ENCODE assay signal across 8 mouse cellular contexts in genomic region chr10:80174705-80175104, GRCm38 (mm10). TPM values are rescaled to one million over a fixed set of nuclear protein-coding genes. Genes with fewer than 3 reads are reported as not detected.
A peak's percentile ranks its signal among the peaks of the same experiment; 100 is the strongest.
DNase-seq lines count a peak whose midpoint lies in the region; ATAC-seq lines count a peak whose summit lies in the region.

No protein-coding gene starts in this region.

- WGBS in heart, embryonic 13.5 days: 29% methylated on average over 2 of the region's 2 CpGs
- WGBS in embryonic facial prominence, embryonic 13.5 days: 48% methylated on average over 2 of the region's 2 CpGs
- 49% methylated on average over 2 of the region's 2 CpGs for WGBS in midbrain, embryonic 11.5 days
- WGBS in forebrain, embryonic 14.5 days: 54% methylated on average over 2 of the region's 2 CpGs

- no peaks in the 10 kb centered on the region for H3K9me3 ChIP-seq in heart, embryonic 13.5 days
- no peaks in the 10 kb centered on the region for H3K9me3 ChIP-seq in embryonic facial prominence, embryonic 13.5 days
- H3K9me3 ChIP-seq in midbrain, embryonic 11.5 days (ENCODE audit: control insufficient read depth, low read length): no peaks in the 10 kb centered on the region
- H3K9me3 ChIP-seq in forebrain, embryonic 14.5 days (replicated peaks; ENCODE audit: control insufficient read depth, low read length): no peaks in the 10 kb centered on the region

- peaks cover 47% of the 10 kb centered on the region for H3K4me1 ChIP-seq in heart, embryonic 13.5 days
- H3K4me1 ChIP-seq in embryonic facial prominence, embryonic 13.5 days: peaks cover 28% of the 10 kb centered on the region
- peaks cover 30% of the 10 kb centered on the region for H3K4me1 ChIP-seq in midbrain, embryonic 11.5 days (ENCODE audit: control insufficient read depth, insufficient read depth, low read length)
- peaks cover 10% of the 10 kb centered on the region for H3K4me1 ChIP-seq in forebrain, embryonic 14.5 days (ENCODE audit: control insufficient read depth, insufficient read depth, low read length)

- ATAC-seq in heart, embryonic 13.5 days (ENCODE audit: extremely low read depth, insufficient number of reproducible peaks, low FRiP score, low TSS enrichment): no peak
- ATAC-seq in embryonic facial prominence, embryonic 13.5 days (ENCODE audit: insufficient number of reproducible peaks, insufficient read depth, low FRiP score, low TSS enrichment, low read depth): no peak
- ATAC-seq in midbrain, embryonic 11.5 days (ENCODE audit: low FRiP score): no peak
- ATAC-seq in forebrain, embryonic 14.5 days: no peak

- H3K36me3 ChIP-seq in heart, embryonic 13.5 days: peaks cover 30% of the 10 kb centered on the region
- peaks cover 27% of the 10 kb centered on the region for H3K36me3 ChIP-seq in embryonic facial prominence, embryonic 13.5 days
- H3K36me3 ChIP-seq in midbrain, embryonic 11.5 days (ENCODE audit: control insufficient read depth, insufficient read depth, low read length): peaks cover 22% of the 10 kb centered on the region
- peaks cover 29% of the 10 kb centered on the region for H3K36me3 ChIP-seq in forebrain, embryonic 14.5 days (ENCODE audit: control insufficient read depth, insufficient read depth, low read length)

- H3K4me3 ChIP-seq in heart, embryonic 13.5 days: no peak overlapping the region
- H3K4me3 ChIP-seq in embryonic facial prominence, embryonic 13.5 days: no peak overlapping the region
- H3K4me3 ChIP-seq in midbrain, embryonic 11.5 days (ENCODE audit: low read depth, low read length): no peak overlapping the region
- H3K4me3 ChIP-seq in forebrain, embryonic 14.5 days (ENCODE audit: low read depth, low read length): no peak overlapping the region

- DNase-seq in heart, postnatal 25 days (ENCODE audit: low spot score): no peak
- DNase-seq in 416B (ENCODE audit: low read depth) (peak; percentile 79), ZHBTc4 (ENCODE audit: low read depth, low spot score) (peak; percentile 78)
- peak; percentile 89 for DNase-seq in midbrain, embryonic 11.5 days (ENCODE audit: low spot score, missing footprints)
- DNase-seq in forebrain, embryonic 14.5 days (ENCODE audit: low spot score): no peak
- no peak for DNase-seq in left cerebral cortex, adult 11 months (ENCODE audit: low spot score)

- 0 out of 2 replicates have a peak overlapping the region, but pooled peaks have one; percentile 37 for H3K9ac ChIP-seq in heart, embryonic 13.5 days
- 0 out of 2 replicates have a peak overlapping the region, but pooled peaks have one; percentile 21 for H3K9ac ChIP-seq in embryonic facial prominence, embryonic 13.5 days
- no peak overlapping the region for H3K9ac ChIP-seq in midbrain, embryonic 11.5 days (ENCODE audit: low read length)
- no peak overlapping the region for H3K9ac ChIP-seq in forebrain, embryonic 14.5 days (ENCODE audit: low read length)

- intact Hi-C loops in heart, postnatal 25 days (cut with DNase I): loop anchor here (1.0 to 10.0 kb wide), 2 partner anchors 71 to 200 kb away; no protein-coding TSS in a partner anchor

- H3K4me2 ChIP-seq in heart, embryonic 13.5 days: no peak overlapping the region
- H3K4me2 ChIP-seq in embryonic facial prominence, embryonic 13.5 days: no peak overlapping the region
- no peak overlapping the region for H3K4me2 ChIP-seq in midbrain, embryonic 11.5 days
- H3K4me2 ChIP-seq in forebrain, embryonic 14.5 days (ENCODE audit: low read length): no peak overlapping the region

- no peaks in the 10 kb centered on the region for H3K27me3 ChIP-seq in heart, embryonic 13.5 days (replicated peaks)
- H3K27me3 ChIP-seq in embryonic facial prominence, embryonic 13.5 days: no peaks in the 10 kb centered on the region
- H3K27me3 ChIP-seq in midbrain, embryonic 11.5 days (ENCODE audit: control insufficient read depth, insufficient read depth, low read length): no peaks in the 10 kb centered on the region
- no peaks in the 10 kb centered on the region for H3K27me3 ChIP-seq in forebrain, embryonic 14.5 days (replicated peaks; ENCODE audit: control insufficient read depth, insufficient read depth, low read length)

- H3K27ac ChIP-seq in heart, embryonic 13.5 days (replicated peaks): no peak overlapping the region
- 0 out of 2 replicates have a peak overlapping the region, but pooled peaks have one; percentile 22 for H3K27ac ChIP-seq in embryonic facial prominence, embryonic 13.5 days
- H3K27ac ChIP-seq in midbrain, embryonic 11.5 days (ENCODE audit: low read depth, low read length): no peak overlapping the region
- H3K27ac ChIP-seq in forebrain, embryonic 14.5 days (ENCODE audit: low read depth, low read length): no peak overlapping the region

RNA-seq across cellular contexts. Expression of gene 1600002K03Rik, which starts 2.0 kb away (rescaled TPM):
- polyA plus RNA-seq in heart, embryonic 13.5 days (2015; fragmentation: Nextera tagmentation; extraction: Ambion mirVana): 10.4 and 13.1 TPM in 2 replicates
- total RNA-seq in heart, postnatal 25 days (2021): 1 to 10 TPM; 4.2 to 5.2 TPM
- polyA plus RNA-seq in embryonic facial prominence, embryonic 13.5 days (2015; fragmentation: Nextera tagmentation; extraction: Ambion mirVana): 11.0 and 11.6 TPM in 2 replicates
- 8.0 and 8.7 TPM in 2 replicates for polyA plus RNA-seq in midbrain, embryonic 11.5 days (2014; fragmentation: Nextera tagmentation; extraction: Ambion mirVana)
- 7.2 and 9.0 TPM in 2 replicates for polyA plus RNA-seq in forebrain, embryonic 14.5 days (2014; fragmentation: Nextera tagmentation; extraction: Ambion mirVana)

RNA-seq across cellular contexts. Expression of gene Efna2, which starts 4.6 kb away (rescaled TPM):
- polyA plus RNA-seq in heart, embryonic 13.5 days (2015; fragmentation: Nextera tagmentation; extraction: Ambion mirVana): 8.5 and 10.6 TPM in 2 replicates
- total RNA-seq in heart, postnatal 25 days (2021): 1 to 10 TPM in 1 of 2 experiments, under 1 TPM in 1; 0.91 to 1.1 TPM
- polyA plus RNA-seq in embryonic facial prominence, embryonic 13.5 days (2015; fragmentation: Nextera tagmentation; extraction: Ambion mirVana): 26.8 and 38.8 TPM in 2 replicates
- 78.1 and 91.7 TPM in 2 replicates for polyA plus RNA-seq in midbrain, embryonic 11.5 days (2014; fragmentation: Nextera tagmentation; extraction: Ambion mirVana)
- 14.5 and 20.6 TPM in 2 replicates for polyA plus RNA-seq in forebrain, embryonic 14.5 days (2014; fragmentation: Nextera tagmentation; extraction: Ambion mirVana)

RNA-seq across cellular contexts. Expression of gene Cirbp, which starts 8.9 kb away (rescaled TPM):
- 87.9 and 96.4 TPM in 2 replicates for polyA plus RNA-seq in heart, embryonic 13.5 days (2015; fragmentation: Nextera tagmentation; extraction: Ambion mirVana)
- total RNA-seq in heart, postnatal 25 days (2021): 10 to 100 TPM; 31.7 to 43.1 TPM
- 142 and 162 TPM in 2 replicates for polyA plus RNA-seq in embryonic facial prominence, embryonic 13.5 days (2015; fragmentation: Nextera tagmentation; extraction: Ambion mirVana)
- 81.5 and 87.1 TPM in 2 replicates for polyA plus RNA-seq in midbrain, embryonic 11.5 days (2014; fragmentation: Nextera tagmentation; extraction: Ambion mirVana)
- polyA plus RNA-seq in forebrain, embryonic 14.5 days (2014; fragmentation: Nextera tagmentation; extraction: Ambion mirVana): 239 and 266 TPM in 2 replicates

RNA-seq across cellular contexts. Expression of gene Midn, which starts 26.6 kb away (rescaled TPM):
- polyA plus RNA-seq in heart, embryonic 13.5 days (2015; fragmentation: Nextera tagmentation; extraction: Ambion mirVana): 15.6 and 15.7 TPM in 2 replicates
- 100 to 1,000 TPM in 1 of 2 experiments, 10 to 100 TPM in 1; 92.1 to 120 TPM for total RNA-seq in heart, postnatal 25 days (2021)
- polyA plus RNA-seq in embryonic facial prominence, embryonic 13.5 days (2015; fragmentation: Nextera tagmentation; extraction: Ambion mirVana): 21.2 and 25.7 TPM in 2 replicates
- 66.0 and 71.3 TPM in 2 replicates for polyA plus RNA-seq in midbrain, embryonic 11.5 days (2014; fragmentation: Nextera tagmentation; extraction: Ambion mirVana)
- 67.0 and 73.6 TPM in 2 replicates for polyA plus RNA-seq in forebrain, embryonic 14.5 days (2014; fragmentation: Nextera tagmentation; extraction: Ambion mirVana)

RNA-seq across cellular contexts. Expression of gene Cbarp, which starts 34.1 kb away (rescaled TPM):
- polyA plus RNA-seq in heart, embryonic 13.5 days (2015; fragmentation: Nextera tagmentation; extraction: Ambion mirVana): 1.6 and 2.5 TPM in 2 replicates
- total RNA-seq in heart, postnatal 25 days (2021): 1 to 10 TPM; 2.4 to 3.1 TPM
- polyA plus RNA-seq in embryonic facial prominence, embryonic 13.5 days (2015; fragmentation: Nextera tagmentation; extraction: Ambion mirVana): 6.8 and 9.8 TPM in 2 replicates
- polyA plus RNA-seq in midbrain, embryonic 11.5 days (2014; fragmentation: Nextera tagmentation; extraction: Ambion mirVana): 11.1 and 11.8 TPM in 2 replicates
- polyA plus RNA-seq in forebrain, embryonic 14.5 days (2014; fragmentation: Nextera tagmentation; extraction: Ambion mirVana): 41.0 and 42.4 TPM in 2 replicates

Comparison
In these comparisons a context has a peak if more than half of its experiments do, and no peak if none do; other contexts are left out.
1. H3K9ac ChIP-seq: peak in heart, embryonic 13.5 days (single experiment) and embryonic facial prominence, embryonic 13.5 days (single experiment); none in midbrain, embryonic 11.5 days (single experiment) and forebrain, embryonic 14.5 days (single experiment).
2. DNase-seq: peak in 416B (single experiment), ZHBTc4 (single experiment) and midbrain, embryonic 11.5 days (single experiment); none in heart, postnatal 25 days (single experiment), forebrain, embryonic 14.5 days (single experiment) and left cerebral cortex, adult 11 months (single experiment).